Mouse (Mus musculus) brain, embryonic 14.5 days (tissue): Measurements from ENCODE around the gene Eif4a1.
A peak's percentile ranks its signal among the peaks of the same experiment; 100 is the strongest.

Experiments
- CTCF ChIP-seq: fragments of 200-500 bp; IDR thresholded peaks from 2 replicates; pipeline ENCODE4 v1.5.1; 2012; ENCODE audit warnings: inconsistent platforms, mild to moderate bottlenecking, moderate library complexity, borderline replicate concordance; ENCODE audit not compliant: insufficient read depth, insufficient read length; ENCODE audit errors: extremely low read depth
- POLR2A ChIP-seq: fragments of 200-500 bp; IDR thresholded peaks from 2 replicates; pipeline ENCODE4 v1.6.1; 2012; ENCODE audit warnings: mild to moderate bottlenecking, inconsistent platforms, borderline replicate concordance; ENCODE audit not compliant: poor library complexity, insufficient read depth, insufficient read length, severe bottlenecking; ENCODE audit errors: extremely low read depth

DNA sequence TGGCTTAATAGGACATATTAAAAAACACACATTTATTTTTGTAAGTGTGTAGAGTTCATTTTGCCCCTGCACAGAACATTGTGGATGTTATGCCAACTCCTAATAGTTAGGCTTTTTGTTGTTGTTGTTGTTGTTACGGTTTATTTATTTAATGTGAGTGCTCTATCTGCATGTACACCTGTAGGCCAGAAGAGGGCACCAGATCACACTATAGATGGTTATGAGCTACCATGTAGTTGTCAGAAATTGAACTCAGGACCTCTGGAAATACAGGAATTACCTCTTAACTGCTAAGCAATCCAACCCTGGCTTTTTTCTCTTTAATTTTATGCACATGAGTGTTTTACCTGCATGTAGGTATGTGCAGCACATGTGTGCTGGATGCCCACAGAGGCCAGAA is 42.4 kb downstream of the Eif4a1 start:
- no peak for TF ChIP-seq POLR2A
- peak; percentile 14; the same call in 1 of the 2 replicates for TF ChIP-seq CTCF
